Mouse (Mus musculus): Measurements from ENCODE around the gene Gadd45g.

Gadd45g gene

GRCm38 (mm10) chr13:51853301-51854243 lies 7.1 kb downstream of the Gadd45g start:
- no peak for DNase-seq (ENCODE audit: low read depth, low spot score)

- no peak for DNase-seq (ENCODE audit: low read depth, low spot score)
Observed at GRCm38 (mm10) chr13:51855584-51855983, 9.1 kb downstream of the Gadd45g start.

GRCm38 (mm10) chr13:51857156-51857555 lies 10.7 kb downstream of the Gadd45g start:
- no peak for DNase-seq (ENCODE audit: low read depth, low spot score)

- DNase-seq (ENCODE audit: low read depth, low spot score): no peak
Observed at GRCm38 (mm10) chr13:51858475-51858874, 12.0 kb downstream of the Gadd45g start.

- DNase-seq (ENCODE audit: low read depth, low spot score): no peak
Observed at GRCm38 (mm10) chr13:51859174-51859573, 12.7 kb downstream of the Gadd45g start.

- DNase-seq (ENCODE audit: low read depth, low spot score): no peak
Observed at GRCm38 (mm10) chr13:51859798-51860197, 13.3 kb downstream of the Gadd45g start.

- DNase-seq (ENCODE audit: low read depth, low spot score): no peak
Observed at GRCm38 (mm10) chr13:51862750-51863149, 16.3 kb downstream of the Gadd45g start.

GRCm38 (mm10) chr13:51866151-51866659 lies 19.7 kb downstream of the Gadd45g start:
- no peak for DNase-seq (ENCODE audit: low read depth, low spot score)

- no peak for DNase-seq (ENCODE audit: low read depth, low spot score)
Observed at GRCm38 (mm10) chr13:51868491-51869128, 22.1 kb downstream of the Gadd45g start.

- DNase-seq (ENCODE audit: low read depth, low spot score): no peak
Observed at GRCm38 (mm10) chr13:51869129-51869491, 22.6 kb downstream of the Gadd45g start.

- DNase-seq (ENCODE audit: low read depth, low spot score): no peak
Observed at GRCm38 (mm10) chr13:51871148-51871547, 24.7 kb downstream of the Gadd45g start.

GRCm38 (mm10) chr13:51872252-51872962 lies 25.9 kb downstream of the Gadd45g start:
- no peak for DNase-seq (ENCODE audit: low read depth, low spot score)

GRCm38 (mm10) chr13:51872963-51873514 lies 26.6 kb downstream of the Gadd45g start:
- no peak for DNase-seq (ENCODE audit: low read depth, low spot score)

GRCm38 (mm10) chr13:51873786-51874185 lies 27.3 kb downstream of the Gadd45g start:
- DNase-seq (ENCODE audit: low read depth, low spot score): no peak

- DNase-seq (ENCODE audit: low read depth, low spot score): no peak
Observed at GRCm38 (mm10) chr13:51876131-51876530, 29.7 kb downstream of the Gadd45g start.

GRCm38 (mm10) chr13:51878806-51879205 lies 32.3 kb downstream of the Gadd45g start:
- no peak for DNase-seq (ENCODE audit: low read depth, low spot score)

- no peak for DNase-seq (ENCODE audit: low read depth, low spot score)
Observed at GRCm38 (mm10) chr13:51879571-51879970, 33.1 kb downstream of the Gadd45g start.

GRCm38 (mm10) chr13:51880019-51880418 lies 33.5 kb downstream of the Gadd45g start:
- DNase-seq (ENCODE audit: low read depth, low spot score): no peak

- no peak for DNase-seq (ENCODE audit: low read depth, low spot score)
Observed at GRCm38 (mm10) chr13:51881271-51882128, 35.0 kb downstream of the Gadd45g start.

- no peak for DNase-seq (ENCODE audit: low read depth, low spot score)
Observed at GRCm38 (mm10) chr13:51882218-51882617, 35.7 kb downstream of the Gadd45g start.

GRCm38 (mm10) chr13:51884250-51884649 lies 37.8 kb downstream of the Gadd45g start:
- DNase-seq (ENCODE audit: low read depth, low spot score): no peak
